1 mouse cellular context compared by ENCODE assay signal in the genomic region with DNA sequence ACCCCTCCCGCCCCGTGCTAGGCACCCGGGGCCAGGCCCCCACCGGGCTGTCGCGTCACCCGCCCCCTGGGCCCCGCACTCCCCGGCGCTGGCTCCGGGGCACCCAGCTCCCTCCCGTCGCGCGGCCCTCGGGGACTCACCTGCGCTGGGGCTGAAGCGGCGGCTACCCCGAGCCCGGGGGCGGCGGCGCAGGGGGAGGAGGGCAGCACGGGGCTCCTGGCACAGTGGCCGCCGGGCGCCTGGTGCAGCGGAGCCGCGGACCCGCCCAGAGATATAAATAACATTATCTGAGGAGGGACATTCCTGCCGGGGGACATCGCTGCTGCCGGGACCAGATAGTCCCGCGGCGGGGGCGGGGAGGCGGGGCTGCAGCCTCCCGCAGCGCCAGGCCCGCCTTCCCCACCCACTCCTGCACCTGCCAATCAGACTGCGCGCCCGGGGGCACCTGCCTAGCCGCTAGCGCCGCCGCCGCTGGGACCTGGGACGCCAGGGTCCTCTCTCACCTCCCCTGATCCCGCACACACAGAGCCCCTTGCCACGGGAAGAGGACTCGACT.
A peak's percentile ranks its signal among the peaks of the same experiment; 100 is the strongest.
TF ChIP-seq lines count a peak whose summit lies in the region.

No protein-coding gene starts in this region.

TF ChIP-seq in MEL, 35 proteins besides CTCF, POLR2A, EP300 and RAD21 (continued from another document):
- TF ChIP-seq HCFC1 (IDR thresholded peaks at IDR 0.05; ENCODE audit: low read depth, low read length) (peak; percentile 33; the same call in 1 of the 2 replicates), NELFE (IDR thresholded peaks at IDR 0.05; ENCODE audit: low read depth, low read length) (peak; percentile 42), ZKSCAN1 (IDR thresholded peaks at IDR 0.05; ENCODE audit: low read depth, low read length) (no peak), TBP (IDR thresholded peaks at IDR 0.05; ENCODE audit: low read depth, low read length) (0 out of 2 replicates have a peak, but pooled peaks have one; percentile 20), RCOR1 (IDR thresholded peaks at IDR 0.05; ENCODE audit: low read depth, low read length) (peak; percentile 64; the same call in 1 of the 2 replicates), TAL1 (IDR thresholded peaks at IDR 0.05; ENCODE audit: low read length) (peak; percentile 89), SIN3A (IDR thresholded peaks at IDR 0.05; ENCODE audit: low read length) (peak; percentile 76), POLR2AphosphoS5 (IDR thresholded peaks at IDR 0.05; ENCODE audit: borderline replicate concordance, low read depth, low read length) (no peak), CHD2 (IDR thresholded peaks at IDR 0.05; ENCODE audit: low read length) (no peak), E2F4 (IDR thresholded peaks at IDR 0.05; ENCODE audit: borderline replicate concordance, low read depth, low read length) (no peak), MAFK (IDR thresholded peaks at IDR 0.05; ENCODE audit: borderline replicate concordance, low read depth, low read length) (peak; percentile 46; the same call in 1 of the 2 replicates), ETS1 (IDR thresholded peaks at IDR 0.05; ENCODE audit: low read depth, low read length) (peak; percentile 91), MEF2A (IDR thresholded peaks at IDR 0.05; ENCODE audit: extremely low read depth, insufficient replicate concordance, low read depth, low read length, poor library complexity, severe bottlenecking) (peak; percentile 98), MAZ (IDR thresholded peaks at IDR 0.05; ENCODE audit: low read depth, low read length) (peak; percentile 93; the same call in 1 of the 2 replicates), GATA1 (IDR thresholded peaks at IDR 0.05; ENCODE audit: low read depth, low read length) (peak; percentile 76), UBTF (IDR thresholded peaks at IDR 0.05; ENCODE audit: borderline replicate concordance, insufficient read depth, low read depth, low read length) (peak; percentile 33; the same call in 1 of the 2 replicates), USF1 (IDR thresholded peaks at IDR 0.05; ENCODE audit: low read depth, low read length) (peak; percentile 69), MYB (IDR thresholded peaks at IDR 0.05; ENCODE audit: low read depth, low read length) (no peak), NRF1 (IDR thresholded peaks at IDR 0.05; ENCODE audit: insufficient read depth, low read depth, low read length, poor library complexity, severe bottlenecking) (no peak), POLR2AphosphoS2 (IDR thresholded peaks at IDR 0.05; ENCODE audit: low read length) (no peak; the same call in 1 of the 2 replicates), KAT2A (conservative IDR thresholded peaks at IDR 0.05; ENCODE audit: low read depth, low read length) (no peak), MAX (IDR thresholded peaks at IDR 0.05; ENCODE audit: low read length) (no peak), GABPA (IDR thresholded peaks at IDR 0.05; ENCODE audit: low read depth, low read length) (no peak), JUND (IDR thresholded peaks at IDR 0.05; ENCODE audit: low read depth, low read length) (no peak), ELF1 (IDR thresholded peaks at IDR 0.05; ENCODE audit: low read depth, low read length) (0 out of 2 replicates have a peak, but pooled peaks have one; percentile 27), SMC3 (IDR thresholded peaks at IDR 0.05; ENCODE audit: low read depth, low read length) (no peak), MXI1 (IDR thresholded peaks at IDR 0.05; ENCODE audit: low read depth, low read length) (peak; percentile 41; the same call in 1 of the 2 replicates), BHLHE40 (IDR thresholded peaks at IDR 0.05; ENCODE audit: borderline replicate concordance, low read depth, low read length) (no peak; the same call in 1 of the 2 replicates)
TF ChIP-seq in MEL: peak in this region for 17.
